Mouse (Mus musculus): Measurements from ENCODE around the gene Zfp618.

Zfp618 gene

DNA sequence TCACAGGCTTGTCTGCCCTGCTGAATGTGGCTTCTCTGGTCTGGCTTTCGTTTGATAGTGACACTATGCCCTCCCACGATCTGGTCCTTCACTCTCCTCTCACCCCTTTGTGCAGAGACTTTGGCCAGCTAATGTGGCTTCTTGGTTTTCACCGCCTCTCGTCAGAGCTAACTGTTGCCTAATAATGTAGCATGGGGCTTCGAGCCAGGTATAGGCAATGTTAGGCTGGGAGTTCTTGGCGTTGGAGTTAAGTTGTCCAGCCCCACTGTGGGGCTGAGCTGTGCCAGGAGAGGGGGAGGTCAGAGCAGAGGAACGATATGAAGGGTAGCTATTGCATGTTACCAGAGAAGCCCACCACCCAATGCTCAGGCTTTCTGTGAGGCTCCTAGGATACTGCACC lies 34.5 kb downstream of the Zfp618 start:
- DNase-seq, result no peak

DNA sequence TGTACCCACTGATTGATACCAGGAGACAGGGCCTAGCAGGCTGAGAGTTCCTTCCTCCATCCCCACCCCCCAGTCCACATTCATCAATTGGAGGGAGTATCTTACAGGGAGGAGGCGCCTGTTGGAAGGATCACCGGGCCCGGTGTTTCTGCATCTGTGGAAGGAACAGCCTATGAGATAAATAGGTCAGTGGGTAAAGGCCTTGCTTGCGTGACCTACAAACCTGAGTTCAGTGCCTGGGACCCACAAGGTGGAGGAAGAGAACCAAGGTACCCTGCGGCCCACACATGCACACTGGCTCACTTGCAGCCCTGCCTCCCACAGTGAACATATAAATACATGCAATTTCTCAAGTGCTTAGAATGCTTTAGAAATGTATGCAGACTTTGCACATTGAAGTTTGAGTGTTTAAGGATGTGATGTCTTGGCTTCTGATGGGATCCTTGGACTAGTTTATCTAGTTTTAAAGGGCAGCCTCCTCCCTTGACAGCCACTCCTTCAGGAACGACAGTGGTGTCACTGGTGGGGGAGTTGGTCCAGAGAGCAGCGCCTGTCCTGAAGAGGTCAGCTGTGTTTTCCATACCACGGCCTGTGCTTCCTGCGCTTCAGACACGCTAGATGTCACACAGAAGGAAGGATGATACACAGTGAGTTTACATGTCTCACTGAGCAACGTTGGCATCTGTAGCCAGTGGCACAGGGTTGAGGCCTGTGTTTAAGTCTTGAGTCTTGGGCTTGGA lies 35.1 kb downstream of the Zfp618 start:
- no peak for DNase-seq

DNA sequence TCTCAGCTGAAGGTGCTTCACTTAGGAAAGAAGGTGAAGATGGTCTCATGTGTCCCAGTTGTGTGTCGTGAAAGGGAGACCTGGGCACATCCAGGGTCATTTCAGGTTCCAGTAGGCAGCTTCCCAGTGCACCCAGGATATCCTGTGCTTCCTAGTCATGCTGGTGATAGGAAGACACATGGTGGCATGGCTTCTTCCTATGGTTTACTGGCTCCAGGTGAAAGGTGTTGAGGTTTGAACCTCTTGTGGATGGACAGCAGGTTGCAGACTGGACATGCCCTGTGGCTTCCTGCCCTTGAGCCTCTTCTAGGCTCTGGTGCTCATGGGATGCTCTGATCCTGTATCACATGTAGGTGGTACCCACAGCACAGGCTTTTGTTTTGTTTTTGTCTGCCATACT lies 37.0 kb downstream of the Zfp618 start:
- no peak for DNase-seq

DNA sequence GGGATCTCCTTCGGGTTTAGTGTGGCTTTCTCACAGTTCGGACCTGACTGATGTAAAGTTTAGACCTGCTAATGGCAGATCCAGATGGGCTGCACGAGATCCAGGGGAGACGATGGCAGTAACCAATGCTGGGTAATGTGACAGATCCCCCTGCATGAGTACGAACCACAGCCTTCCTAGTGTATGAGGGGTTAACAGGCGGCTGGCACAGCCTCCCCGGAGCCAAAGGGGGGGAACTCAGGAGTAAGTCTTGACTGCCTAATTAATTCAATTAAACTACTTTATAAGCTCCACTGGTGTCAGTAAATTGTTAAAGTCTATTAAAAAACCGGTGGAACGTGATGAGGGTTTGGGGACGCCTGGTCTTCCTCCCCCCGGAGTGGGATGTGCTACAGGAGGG lies 39.1 kb downstream of the Zfp618 start:
- DNase-seq, result no peak

DNA sequence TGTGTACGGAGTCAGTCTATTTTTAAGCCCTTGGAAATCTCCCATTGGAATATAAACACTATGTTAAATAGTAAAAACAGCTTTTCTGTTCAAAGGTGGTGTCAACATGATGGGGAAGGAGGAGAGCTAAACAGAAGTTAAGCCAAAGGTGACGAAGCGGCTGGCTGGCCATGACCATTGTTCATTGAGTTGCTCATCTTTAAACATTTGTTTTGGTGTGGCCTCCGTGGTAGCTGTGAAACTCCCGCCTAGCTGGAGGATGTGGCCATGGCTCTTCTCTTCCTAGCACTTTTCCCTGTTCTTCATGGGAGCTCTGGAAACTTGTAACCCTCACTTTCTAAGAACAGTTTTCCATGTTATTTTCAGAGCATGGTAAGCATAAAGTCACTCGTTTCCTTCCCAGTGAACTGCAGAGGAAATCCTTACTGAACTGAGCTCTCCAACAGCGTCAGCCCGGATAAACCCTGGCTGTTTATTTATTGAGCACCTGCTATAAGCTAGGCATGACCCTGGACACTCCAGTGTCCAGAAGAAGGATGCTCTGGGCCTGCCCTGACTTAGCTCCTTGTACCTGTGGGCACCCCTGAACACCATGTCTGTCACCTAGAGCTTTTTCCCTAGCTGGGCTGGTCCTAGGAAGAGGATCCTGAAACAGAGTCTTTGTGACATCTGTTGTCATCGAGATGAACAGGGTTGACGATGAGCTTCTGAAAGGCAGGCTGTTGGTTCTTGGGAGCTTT lies 40.2 kb downstream of the Zfp618 start:
- DNase-seq, result no peak

DNA sequence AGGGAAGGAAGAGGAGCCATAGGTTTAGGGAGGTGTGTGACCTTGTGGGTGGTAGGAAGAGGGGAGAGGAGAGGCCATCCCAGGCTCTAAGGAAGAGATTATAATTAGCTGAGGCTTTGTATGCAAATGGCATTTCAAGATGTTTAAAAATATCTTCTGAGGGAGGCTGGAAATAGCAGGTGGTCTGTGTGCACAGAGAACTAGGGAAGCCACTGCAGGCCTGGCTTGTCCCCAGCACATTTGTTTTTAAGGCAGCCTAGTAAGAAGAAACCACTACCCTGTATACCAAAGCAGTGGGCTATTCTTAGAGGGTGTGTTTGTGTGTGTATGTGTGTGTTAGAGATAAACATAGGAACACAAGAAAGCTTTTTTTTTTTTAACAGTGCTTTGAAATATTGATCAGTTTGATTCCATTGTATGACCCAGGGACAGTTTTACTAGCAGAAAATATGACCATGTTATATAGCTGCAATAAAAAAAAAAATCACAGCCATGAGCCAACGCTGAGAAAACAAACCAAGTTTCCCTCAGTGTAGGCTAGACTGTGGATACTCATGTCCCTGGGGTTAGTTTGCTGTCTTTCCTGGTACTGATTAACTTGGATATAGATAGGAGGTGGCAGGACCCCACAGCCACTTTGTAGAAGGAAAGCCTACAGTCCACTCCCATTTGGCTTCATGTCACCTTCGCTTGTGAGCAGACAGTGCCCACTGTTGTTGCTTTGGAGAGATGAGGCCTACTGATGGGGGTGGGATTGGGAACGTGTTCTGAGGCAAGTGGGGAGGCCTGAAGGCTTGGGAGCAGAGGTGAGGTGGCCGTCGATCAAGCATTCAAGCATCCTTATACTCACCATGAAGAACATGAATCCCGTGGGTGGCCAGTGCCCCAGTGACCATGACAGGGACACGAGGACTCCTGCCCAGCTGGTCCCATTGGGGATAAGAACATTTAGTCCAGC lies 41.1 kb downstream of the Zfp618 start:
- no peak for DNase-seq

DNA sequence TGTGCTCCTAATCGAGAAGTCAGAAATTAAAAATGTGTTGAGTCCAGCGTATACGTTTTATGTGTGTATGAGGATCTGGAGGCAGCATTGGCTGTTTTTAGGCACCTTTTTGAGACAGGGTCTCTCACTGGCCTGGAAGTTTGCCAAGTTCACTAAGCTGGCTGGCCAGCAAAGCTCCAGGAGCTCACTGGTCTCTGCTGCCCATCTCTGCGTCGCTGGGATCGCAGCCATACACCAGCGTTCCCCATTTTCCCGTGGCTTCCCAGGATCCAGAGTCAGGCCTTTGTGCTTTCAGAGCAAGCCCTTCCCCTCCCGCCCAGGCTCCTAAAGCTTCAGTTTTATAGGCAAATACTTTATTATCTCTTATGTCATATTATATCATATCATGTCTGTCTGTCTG lies 42.8 kb downstream of the Zfp618 start:
- no peak for DNase-seq

DNA sequence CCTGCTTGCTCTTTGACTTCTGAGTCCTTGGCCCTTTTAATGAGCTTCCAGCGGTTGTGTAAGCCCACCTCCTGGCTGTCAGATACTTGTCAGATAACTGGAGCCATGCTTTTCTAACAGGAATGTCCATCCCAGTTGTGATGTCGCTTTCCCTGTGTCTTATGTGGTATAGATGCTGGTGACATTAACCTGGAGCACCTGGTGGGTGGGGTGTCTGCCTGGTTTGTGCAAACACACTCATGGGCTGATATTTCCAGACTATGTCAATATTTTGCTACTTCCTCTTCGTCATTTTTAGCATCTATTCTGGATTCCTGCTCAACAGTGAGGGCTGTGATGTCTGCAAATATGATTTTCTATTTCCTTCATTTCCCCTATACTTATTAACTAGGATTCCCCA lies 43.4 kb downstream of the Zfp618 start:
- no peak for DNase-seq

DNA sequence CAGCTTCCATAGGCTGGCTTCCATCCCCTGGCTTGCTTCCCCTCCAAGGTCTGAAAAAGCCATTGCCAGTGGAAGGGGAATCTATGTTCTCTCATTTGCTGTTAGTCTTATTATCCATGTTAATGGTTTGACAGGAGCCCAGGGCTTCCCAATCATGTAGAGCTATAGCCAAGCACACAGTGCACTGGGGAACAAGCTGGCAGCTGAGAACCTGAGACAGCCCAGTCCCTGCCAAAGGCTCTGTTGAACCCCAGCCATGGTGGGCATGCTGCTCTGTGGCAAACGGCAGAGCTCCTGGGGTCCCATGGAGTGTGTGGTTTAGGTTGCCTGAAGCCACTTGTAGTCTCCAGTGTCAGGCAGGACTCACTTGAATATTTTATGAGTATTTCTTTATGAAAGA lies 44.4 kb downstream of the Zfp618 start:
- DNase-seq, result no peak

DNA sequence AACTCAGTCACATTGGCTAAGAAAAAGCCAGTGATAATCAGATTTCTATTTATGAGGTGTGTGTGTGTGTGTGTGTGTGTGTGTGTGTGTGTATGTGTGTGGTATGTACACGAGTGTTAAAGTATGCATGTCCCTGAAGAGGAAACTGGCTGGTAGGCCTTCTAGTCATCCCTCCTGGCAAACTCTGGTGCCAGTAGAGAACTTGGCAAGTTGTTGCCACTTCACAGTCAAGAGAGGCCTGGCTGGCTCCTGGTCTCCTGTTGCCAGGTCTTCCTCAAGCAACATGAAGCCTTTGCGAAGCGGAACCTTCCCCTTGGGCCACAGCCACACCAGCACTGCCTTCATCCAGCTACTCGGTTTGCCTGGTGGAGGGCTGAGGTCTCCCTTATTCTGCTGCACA lies 44.9 kb downstream of the Zfp618 start:
- peak; percentile 55 to 68 for DNase-seq

DNA sequence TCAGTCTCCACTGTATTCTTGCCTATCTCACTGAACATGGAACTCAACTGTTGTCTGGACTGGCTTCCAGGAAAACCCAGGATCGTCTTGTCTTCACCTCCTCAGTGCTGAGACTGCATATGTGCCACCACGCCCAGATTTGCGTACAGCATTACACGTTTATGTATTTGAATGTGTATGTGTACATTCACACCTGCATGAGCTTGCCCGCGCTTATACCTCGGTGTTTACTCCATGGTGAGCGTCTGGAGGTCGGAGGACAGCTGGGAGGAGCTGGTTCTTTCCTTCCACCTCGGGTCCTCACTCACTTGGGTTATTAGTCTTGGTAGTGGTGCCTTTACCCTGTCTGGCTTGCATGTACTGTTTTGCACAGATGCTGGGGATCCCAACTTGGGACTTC lies 53.2 kb downstream of the Zfp618 start:
- DNase-seq, result no peak

DNA sequence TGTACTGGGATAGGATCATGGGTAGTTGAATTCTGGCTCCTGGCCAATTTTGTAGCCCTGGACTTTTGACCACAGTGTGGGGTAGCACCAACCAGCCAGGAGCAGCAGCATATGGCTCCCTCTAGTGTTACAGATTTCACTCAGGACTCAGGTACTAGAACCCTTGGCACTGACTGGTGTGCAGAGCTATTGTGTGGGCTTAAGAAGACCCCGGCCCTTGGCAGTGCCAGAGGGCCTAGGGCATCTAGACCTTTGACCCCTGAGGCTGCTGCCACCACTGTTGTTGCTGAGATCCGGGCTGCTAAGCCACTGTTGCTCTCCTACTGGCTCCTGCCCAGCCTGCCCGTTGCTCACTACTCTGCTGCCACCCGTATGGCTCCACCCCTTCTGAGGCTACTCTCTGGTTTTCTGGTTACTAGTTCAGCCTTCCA lies 54.1 kb downstream of the Zfp618 start:
- DNase-seq, result no peak

DNA sequence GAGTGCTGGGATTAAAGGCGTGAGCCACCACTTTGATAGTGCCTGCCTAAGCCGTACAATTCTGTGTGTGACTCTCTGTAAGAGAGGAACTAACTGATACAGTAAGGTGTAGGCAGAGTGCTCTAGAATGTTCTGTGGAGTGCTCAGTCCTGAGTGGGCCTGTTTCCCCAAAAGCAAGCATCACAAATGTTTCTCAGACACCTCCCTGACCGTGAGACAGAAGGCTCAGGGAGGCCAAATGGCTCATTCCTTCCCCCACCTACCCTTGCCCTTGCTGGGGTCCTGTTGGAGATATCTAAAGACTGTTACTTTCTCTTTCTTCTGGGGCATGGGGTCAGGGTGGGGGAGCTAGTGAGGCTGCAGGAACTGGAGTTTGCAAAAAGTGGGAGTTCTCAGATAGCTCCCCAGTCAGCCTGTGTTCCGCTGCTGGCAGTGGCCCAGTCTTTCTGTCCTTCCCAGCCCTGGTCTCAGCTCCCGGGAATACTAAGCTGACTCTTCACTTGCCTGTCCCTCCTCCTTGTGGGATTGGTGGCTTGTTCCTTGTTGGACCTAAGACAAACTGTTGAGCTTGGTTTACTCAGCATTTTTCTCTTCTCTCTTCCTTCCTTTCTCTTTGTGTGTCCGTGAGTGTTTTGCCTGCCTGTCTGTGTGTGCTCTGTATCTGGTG lies 55.8 kb downstream of the Zfp618 start:
- peak; percentile 10 to 55 for DNase-seq

DNA sequence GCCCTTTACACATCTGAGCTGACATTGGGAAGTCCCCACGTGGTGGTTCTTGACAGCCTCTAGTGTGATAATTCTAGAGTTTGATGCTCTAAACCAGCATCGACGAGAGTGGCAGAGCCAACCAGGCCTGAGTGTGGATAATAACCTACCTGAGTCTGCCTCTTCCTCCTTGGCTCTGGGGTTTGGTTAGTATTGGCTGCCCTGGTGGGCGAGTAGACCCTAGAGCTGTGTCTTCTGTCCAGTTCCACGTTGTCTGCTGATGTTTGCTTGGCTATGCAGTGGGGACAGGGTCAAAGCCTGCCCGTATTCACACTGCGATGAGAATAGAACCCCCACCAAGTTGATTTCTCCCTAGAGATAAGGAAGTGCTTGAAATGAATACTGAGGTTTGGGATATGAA lies 58.1 kb downstream of the Zfp618 start:
- peak in 1 of 2 experiments; percentile 3 for DNase-seq

DNA sequence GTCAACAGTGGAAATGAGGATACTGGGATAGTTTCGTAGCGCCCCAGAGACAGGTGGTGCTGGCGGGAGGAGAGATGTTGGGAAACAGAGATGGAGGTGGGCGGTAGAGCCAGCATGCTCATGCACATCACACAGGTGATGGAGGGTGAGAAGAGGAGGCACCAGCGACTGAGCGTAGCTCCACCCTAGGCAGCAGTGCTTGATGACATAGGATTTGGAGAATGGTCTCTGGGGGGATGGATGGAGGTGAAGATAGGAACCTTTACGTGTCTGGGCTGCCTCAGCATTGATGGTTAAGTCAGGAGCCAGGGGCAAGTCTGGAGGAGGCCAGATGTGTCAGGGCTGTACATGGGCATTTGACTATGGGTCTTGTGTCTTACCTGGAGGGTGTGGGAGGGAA lies 58.7 kb downstream of the Zfp618 start:
- DNase-seq, result peak in 1 of 2 experiments; percentile 3

DNA sequence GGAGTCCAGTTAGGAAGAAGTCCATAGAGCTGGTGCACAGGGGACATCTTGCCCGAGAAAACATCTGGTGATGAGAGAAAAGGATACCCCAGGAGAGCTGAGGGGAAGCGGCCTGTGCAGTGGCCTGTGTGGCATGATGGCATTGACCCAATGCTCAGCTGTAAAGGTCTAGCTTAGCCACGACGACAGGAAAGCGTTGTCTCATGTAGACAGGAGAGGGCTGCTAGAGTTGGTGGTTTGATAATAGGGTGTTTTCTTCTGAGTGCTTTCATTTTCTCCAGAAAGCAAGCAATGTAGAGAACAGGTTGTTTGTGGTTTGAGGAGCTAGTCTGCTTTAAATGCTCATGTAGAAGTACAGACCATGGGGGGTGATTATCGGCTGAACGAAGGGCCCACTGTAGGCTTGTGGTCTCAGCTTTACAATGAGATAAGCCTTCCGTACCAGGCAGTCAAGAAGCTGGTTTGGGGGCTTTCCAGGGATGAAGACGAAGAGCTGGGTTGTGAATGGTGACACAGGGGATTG lies 59.4 kb downstream of the Zfp618 start:
- no peak for DNase-seq

DNA sequence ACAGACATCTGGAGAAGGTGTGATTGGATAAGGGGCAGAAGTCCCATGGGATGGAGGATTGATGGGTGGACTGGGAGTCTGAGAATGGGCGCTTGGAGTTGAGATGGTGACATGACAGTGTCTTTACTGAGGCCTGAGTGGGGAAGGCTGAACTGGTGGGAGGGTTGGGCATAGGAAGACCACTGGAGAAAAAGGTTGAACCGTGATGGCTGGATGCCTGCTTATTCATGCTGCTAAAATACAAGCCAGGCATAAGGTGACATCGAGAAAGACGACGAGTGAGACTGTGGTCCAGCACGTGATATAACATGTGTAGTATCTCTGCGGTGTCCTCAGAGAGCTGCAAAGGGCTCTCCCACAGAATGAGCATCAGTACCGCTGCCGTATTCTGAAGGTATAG lies 59.9 kb downstream of the Zfp618 start:
- DNase-seq, result peak in 1 of 2 experiments; percentile 3

DNA sequence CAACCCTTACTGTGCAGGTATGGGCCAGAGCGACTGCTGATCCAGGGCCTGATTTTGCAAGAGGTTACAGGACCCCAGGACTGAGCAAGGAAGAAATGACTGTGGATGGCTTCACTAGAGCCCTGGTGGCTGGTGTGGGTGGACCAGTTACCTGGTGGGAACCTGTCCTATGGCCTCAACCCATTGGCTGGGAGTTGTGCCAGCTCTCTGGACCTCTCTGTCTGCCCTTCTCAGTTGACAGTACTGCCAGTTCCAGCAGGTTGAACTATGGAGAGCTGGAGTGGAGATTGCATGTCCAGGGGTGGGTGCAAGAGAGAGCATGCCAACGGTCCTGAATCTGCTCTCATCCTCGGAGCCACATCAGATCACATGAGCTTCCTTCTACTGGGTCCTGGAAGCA lies 60.9 kb downstream of the Zfp618 start:
- peak in 1 of 2 experiments; percentile 3 for DNase-seq

DNA sequence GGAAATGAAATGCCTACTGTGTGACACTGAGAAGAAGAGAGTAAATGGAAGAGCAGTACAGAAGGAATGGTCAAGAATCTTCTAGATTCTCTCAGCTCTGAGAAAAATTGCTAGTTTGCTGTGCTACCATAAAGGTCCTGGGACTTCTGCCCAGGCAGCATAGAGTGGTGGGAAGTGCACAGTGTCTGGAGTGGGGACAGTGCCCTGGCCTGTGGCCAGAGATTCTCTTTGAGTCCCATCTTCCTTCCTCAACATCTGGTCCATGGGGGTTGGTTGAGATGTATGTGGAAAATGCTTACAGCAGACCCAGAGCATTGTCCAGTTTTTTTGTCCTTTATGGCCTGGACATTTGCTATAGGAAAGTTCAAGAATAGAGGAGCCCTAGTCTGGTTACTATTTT lies 62.1 kb downstream of the Zfp618 start:
- peak in 1 of 2 experiments; percentile 2 for DNase-seq

DNA sequence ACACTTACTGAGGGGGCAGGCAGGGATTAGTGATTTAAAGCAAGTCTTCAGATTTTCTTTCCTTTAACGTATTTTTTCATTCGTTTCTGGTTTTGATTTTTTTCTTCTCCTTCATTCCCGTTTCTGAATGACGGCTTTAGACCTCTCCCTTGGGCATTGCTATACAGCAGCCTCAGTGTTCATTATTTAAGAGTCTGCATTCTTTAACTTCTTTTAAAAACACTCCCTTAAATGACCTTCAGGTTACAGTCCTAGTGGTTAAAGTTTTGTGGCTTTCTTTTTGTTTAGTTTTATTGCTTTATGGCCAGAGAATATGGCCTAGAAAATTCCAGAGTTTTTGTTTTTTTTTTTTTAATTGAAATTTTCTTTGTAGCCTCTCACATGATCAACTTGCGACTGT lies 64.8 kb downstream of the Zfp618 start:
- DNase-seq, result no peak

DNA sequence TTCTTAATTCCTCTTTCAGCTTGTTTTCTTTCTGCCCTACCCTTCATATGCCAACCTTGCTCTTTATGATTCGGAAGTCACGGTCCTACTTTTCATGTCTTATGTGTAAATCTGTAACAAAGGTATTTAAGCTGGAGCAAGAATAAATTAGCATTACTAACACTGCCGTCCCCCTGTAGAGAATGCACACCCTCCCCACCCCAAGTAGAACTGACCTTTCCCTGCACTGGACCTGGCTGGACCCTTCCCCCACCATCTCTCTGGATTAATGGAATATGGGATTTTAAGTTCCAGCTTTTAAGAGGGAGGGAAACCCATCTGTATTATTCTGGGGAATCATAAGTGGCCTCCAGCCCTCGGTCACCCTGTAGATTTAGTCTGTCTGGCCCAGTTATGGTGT lies 65.9 kb downstream of the Zfp618 start:
- DNase-seq, result peak in 1 of 2 experiments; percentile 2

DNA sequence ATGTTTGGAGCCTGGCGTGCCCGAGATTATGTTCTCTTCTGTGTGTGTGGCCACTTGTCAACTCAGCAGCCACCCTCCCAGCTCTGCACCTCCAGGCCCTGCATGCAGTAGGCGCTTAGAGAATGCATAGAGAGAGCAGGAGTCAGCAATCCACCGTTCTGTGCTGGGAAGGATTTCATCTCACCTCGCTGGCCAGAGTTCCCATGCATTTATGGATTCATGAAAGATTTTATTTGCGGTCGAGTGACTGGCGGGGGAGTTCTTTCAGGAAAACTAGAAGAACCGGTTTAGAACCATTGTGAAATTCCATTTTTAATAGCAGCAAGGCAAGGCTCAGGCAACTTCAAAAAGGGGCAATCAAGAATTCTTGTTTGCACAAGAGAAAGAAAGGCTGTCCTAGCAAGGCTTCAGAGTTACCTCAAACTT lies 67.2 kb downstream of the Zfp618 start:
- DNase-seq, result peak; percentile 21 to 38

Measured in lung, postnatal 4 days (tissue).